Mouse (Mus musculus) MEL-GATA-1-ER (cell line): Measurements from ENCODE around the gene Dnajc11.

Source experiments
- DNase-seq: peaks from one replicate; pipeline ENCODE4 v3.0.0-alpha.2; 2012; ENCODE audit warnings: low read depth; ENCODE audit errors: extremely low read depth

Gene Dnajc11

DNA sequence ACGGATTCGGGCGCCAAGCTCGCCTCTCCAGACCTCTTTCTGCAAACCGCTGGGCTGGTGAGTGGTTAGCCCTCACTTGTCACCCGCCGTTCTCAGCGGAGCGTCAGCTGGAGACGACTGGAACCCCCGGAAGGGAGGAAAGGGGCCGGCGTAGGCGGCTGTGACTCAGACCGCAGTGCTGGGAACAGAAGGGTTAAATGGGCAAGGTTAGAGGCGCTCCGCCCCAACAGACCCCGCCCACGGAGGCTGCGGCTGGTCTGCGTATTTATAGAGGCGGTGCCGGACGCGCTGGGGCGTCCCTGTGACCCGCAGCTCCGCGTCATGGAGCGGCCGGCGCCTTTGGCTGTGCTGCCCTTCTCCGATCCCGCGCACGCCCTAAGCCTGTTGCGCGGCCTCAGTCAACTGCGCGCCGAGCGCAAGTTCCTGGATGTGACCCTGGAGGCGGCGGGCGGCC, 75.2 kb downstream of the Dnajc11 start, which contains the start of gene Klhl21:
Gene Klhl21, plus strand, starts transcription at position 182 of the 454 bp plus-strand sequence.
- peak; percentile 86 for DNase-seq

GRCm38 (mm10) chr4:152009076-152010051, 75.9 kb downstream of the Dnajc11 start:
- DNase-seq = peak; percentile 16

- peak; percentile 64 for DNase-seq
Observed at GRCm38 (mm10) chr4:152010091-152010706, 76.7 kb downstream of the Dnajc11 start.

GRCm38 (mm10) chr4:152010707-152011134, 77.2 kb downstream of the Dnajc11 start:
- no peak for DNase-seq

DNA sequence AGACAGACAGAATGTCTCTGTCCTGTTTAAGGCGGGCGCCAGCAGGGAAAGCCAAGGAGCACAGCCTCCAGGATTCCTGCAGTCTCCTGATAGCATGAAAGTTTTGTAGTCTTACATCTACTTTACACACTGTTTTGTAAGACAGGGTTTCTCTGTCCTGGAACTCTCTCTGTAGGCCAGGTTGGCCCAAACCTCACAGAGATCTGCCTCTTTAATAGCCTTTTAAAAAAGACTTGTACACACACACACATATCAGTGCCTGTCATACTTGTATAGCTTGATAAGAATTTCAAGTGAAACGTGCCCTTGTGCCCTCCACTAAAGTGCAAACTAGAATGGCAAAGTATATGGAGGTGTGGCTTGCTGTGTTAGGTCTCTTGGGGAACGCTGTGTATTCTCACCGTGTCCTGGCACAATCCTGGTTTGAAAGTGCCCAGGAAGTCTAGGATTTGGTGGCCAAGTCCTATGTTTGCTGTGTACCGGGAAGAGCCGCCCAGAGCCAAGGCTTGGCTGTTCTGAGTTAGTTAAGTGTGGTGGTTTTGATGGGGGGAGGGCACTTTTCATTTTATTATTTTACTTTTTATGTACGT, 77.8 kb downstream of the Dnajc11 start:
- no peak for DNase-seq

DNA sequence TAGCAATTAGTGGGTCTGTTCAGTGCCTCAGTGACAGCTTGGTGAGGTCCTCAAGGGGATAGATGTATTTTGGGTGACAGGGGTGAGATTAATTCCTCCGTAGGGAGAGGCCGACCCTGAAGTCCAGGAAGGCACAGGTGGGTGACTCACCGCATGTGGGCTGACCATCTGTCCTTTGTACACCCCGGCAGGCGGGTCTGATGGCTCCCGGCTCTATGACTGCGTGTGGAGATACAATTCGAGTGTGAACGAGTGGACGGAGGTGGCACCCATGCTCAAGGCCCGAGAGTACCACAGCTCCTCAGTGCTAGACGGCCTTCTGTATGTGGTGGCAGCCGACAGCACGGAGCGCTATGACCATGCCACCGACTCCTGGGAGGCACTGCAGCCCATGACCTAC, 78.6 kb downstream of the Dnajc11 start:
- no peak for DNase-seq

DNA sequence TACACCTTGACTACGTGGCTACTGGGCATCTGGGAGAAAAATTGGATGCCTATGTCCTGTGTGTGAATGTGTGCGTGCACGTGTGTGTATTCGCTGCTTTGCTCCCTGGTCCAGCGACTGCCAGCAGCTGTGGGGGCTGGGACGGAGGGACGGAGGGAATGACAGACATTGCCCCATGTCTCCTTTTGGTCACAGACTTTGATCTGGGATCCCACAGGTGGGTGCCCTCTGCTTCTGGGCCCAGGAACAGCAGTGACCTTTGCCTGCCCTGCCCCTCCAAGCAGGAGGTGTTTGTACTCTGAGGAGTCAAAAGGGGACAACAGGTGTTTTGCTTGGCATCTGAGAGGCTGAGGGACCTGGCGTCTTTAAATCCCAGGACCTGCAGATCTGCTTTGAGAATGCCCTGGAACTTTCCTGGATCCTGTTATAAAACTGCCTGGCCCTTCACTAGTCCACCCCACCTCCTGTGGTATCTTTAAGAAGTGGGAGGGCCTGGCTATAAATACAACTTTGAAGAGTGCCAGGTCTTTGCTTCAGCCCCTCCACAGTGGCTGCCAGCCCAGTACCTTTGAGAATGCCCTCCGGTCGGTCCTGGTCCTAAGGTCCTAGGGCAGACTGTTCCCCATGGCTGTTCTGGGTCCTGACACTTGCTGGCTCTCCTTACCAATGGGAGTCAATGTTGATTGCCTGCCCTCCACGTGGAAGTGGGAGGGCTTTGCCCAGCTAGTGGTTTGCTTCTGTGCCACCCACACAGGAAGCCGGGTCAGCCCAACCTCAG, 79.7 kb downstream of the Dnajc11 start:
- no peak for DNase-seq

DNA sequence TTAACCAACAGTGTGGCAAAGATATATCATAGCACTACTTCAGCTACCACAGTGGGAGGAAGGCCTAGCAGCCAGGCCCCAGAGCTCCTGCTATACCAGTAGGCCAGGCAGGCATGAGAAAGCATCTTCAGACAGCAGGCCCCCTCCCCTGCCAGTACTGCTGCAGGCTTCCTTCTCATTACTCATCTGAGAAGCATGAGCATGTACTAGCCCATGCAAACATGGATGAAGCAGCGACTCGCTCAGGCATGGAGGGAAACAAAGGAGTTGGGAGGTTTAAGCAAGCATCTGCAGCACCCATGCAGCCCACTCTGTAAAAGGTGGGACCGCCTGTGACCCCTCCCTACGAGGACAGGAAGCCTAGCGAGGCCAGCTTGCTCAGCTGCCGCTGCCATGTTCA, 85.6 kb downstream of the Dnajc11 start:
- DNase-seq = no peak

GRCm38 (mm10) chr4:152020024-152020423, 86.5 kb downstream of the Dnajc11 start:
- DNase-seq = no peak

GRCm38 (mm10) chr4:152021568-152022097, 88.1 kb downstream of the Dnajc11 start:
- no peak for DNase-seq

DNA sequence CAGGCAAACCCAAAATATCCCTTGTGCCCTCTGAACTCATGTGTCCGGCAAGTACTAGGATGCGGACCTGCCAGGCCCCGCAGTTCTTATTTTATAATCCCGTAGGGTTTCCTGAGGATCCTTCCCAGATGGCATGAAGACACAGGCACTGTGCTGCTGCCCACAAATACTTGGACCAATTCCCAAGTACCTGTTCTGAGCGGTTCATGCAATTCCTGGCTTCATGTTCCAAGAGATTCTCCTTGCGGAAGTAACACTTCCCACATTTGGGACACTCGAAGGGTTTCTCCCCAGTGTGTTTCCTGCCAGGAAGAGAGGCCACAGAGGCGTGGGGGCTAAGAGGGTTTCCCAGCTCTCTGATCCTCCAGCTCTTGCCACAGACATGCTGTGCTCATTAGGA, 89.0 kb downstream of the Dnajc11 start:
- DNase-seq = no peak

DNA sequence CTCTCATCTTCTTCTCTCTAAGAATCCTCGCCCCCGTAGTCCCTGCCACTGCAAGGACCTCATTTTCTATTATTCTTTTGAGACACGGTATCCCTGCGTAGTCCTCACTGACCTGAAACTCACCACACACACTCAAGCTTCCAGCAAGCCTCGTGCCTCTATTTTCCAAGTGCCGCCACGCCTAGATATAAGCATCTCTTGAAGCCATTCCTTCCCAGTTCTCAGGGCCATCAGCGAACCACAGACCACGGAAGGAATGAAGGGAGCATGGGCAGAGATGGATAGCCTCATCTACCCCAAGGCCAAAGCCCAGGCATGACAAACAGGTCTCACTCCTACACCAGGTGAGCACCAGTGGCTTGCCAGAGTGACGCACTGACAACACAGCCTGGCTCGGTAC, 91.0 kb downstream of the Dnajc11 start:
- DNase-seq = no peak

- DNase-seq = no peak
Observed at GRCm38 (mm10) chr4:152026751-152027508, 93.4 kb downstream of the Dnajc11 start.

GRCm38 (mm10) chr4:152027524-152027923, 94.0 kb downstream of the Dnajc11 start, which contains the start of gene Zbtb48:
Gene Zbtb48 (minus strand): TSS chr4:152027671.
- DNase-seq = peak; percentile 88

DNA sequence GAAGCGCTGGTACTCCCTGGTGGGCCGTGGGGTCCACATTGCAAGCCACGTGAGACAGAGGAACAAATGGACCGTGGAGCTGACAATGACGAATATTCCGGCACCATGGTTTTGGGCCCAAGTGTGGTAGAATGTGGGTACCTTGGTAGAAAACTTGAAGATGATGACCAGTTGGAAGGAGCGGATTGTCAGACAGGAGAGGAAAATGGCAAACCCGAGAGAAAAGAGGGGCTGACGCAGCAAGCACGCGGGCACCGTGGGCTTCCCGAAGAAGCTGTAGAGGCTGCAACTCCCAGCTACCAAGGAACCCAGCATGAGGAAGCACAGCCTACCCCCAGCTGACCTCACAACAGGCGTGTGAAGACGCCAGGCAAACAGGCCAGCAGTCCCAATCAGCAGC, 95.0 kb downstream of the Dnajc11 start:
- DNase-seq = no peak

DNA sequence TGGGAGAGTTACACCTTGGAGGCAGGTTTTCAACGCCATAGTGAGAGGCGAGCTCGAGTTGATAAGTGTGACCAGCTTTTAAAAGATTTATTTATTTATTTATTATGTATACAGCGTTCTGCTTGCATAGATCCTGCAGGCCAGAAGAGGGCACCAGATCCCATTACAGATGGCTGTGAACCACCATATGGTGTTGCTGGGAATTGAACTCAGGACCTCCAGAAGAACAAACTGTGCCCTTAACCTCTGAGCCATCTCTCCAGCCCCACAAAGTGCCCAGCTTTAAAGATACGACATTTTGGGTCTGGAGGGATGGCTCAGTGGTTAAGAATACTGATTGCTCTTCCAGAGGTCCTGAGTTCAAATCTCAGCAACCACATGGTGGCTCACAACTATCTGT, 95.6 kb downstream of the Dnajc11 start:
- no peak for DNase-seq

GRCm38 (mm10) chr4:152029997-152030396, 96.5 kb downstream of the Dnajc11 start:
- DNase-seq = no peak
